Mouse (Mus musculus): ENCODE results near the gene Chst8. TPM values are rescaled to one million over a fixed set of nuclear protein-coding genes. Genes with fewer than 3 reads are reported as not detected.

Chst8 gene
- total RNA-seq, 2 experiments from 2014 or later: 0.45 to 0.84 TPM

GRCm38 (mm10) chr7:34718651-34719050 lies 93.9 kb downstream of the Chst8 start:
- DNase-seq (ENCODE audit: low spot score): peak; percentile 63

DNA sequence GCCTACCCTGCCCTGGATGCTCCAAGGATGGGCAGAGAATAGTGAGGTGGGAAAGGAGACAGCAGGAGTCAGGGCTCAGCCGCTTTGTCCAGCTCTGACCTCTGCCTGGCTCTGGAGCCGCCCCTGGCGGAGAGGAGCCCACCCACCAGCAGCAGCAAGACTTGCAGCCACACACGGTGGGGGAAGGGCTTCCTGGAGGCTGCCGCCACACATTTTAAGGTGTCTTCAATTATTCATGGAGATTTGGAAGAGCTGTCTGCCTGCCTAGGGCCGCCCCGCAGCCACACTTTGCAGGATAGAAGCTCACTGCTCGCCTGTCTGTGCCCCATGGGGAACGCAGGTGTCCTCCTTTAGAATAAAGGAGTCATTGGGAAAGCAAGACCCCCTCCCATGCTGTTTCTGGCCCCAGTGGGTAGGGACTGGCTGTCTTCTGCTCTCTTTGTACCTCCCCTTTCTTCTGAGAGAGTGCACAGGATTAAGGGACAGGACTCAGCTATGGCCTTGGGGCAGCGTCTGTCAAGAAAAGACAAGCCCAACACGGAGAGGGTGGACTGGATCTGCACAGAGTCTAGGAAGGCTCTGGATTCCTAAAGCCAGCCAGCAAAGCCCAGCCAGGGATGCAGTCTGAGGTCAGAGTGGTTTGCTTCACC lies 95.2 kb downstream of the Chst8 start:
- no peak for DNase-seq (ENCODE audit: low spot score)

DNA sequence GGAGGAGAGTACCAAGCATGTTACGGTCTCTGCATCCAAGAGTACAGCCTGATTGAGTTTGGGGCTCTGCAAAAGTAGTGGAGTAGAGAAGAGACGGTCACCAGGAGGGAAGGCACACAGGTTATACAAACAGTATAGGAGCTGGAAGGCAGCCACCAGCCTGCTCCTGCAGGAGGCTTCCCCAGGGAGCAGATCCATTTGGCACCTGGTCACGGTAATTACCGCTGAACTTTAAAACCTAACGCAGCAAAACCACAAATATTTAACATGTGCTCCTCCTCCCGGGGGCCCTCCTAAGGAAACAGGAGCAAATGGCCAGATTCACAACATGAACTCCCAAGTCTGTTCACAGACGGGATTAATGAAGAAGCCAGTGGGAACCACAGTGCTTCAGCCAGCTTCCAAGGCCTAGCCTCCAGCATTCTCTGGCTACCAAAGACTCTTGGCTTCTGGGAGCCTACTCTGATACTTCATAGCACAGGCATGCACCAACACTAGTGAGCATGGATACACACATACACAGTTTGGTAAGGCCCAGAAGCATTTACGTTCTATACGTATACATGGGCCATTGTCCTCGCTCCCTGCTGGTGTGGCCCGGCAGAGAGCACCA lies 97.6 kb downstream of the Chst8 start:
- no peak for DNase-seq (ENCODE audit: low spot score)

- no peak for DNase-seq (ENCODE audit: low spot score)
These were observed 103.4 kb downstream of the Chst8 start for GRCm38 (mm10) chr7:34709111-34709510.

GRCm38 (mm10) chr7:34704401-34704800 lies 108.1 kb downstream of the Chst8 start:
- no peak for DNase-seq (ENCODE audit: low spot score)

- no peak for DNase-seq (ENCODE audit: low spot score)
These were observed 109.1 kb downstream of the Chst8 start for GRCm38 (mm10) chr7:34703437-34703836.

DNA sequence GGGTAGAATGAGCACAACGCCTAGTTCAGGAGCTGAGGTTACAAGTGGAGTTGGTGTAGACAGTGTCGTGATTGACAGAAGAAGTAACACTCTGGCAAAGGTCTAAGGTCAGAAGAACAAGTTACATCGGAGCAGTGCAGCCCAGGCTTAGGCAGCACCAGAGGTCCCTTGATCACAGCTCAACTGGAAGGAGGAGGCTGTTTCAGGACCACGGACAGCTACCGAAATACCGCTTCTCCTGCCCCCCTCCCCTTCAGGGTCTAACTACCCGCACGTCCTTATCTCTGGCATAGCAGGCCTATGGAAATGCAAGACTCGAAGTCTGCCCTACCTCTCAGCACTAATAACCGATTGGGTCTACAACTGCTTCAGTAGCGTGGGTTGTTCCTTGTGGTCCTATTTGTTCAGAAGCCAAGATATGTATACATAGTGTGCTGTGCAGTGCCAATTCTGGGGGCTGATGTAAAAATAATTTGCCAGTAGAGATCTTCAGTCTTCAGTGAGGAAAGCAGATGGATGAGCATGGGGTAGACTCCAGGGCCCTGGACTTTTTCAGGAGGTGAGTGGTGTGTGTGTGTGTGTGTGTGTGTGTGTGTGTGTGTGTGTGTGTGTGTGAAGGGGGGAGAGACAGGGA lies 109.7 kb downstream of the Chst8 start:
- no peak for DNase-seq (ENCODE audit: low spot score)

DNA sequence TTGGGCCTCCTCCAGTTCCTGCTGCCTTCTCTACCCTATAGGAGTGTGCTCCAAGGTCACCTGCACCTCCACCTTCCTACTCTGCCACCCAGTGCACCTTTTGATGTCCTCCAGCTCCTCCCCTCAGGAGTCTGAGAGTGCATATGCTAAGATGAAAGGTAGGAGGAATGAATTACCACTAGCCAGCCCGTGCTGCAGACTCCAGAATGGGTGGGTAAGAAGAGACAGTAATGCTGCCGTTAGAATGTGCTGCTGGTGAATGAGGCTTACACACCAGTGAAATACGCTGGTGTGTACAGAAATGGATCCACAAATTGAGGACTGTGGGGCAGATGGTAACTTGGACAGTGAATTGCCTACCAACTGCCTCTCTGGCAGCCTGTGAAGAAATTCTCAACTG lies 112.6 kb downstream of the Chst8 start:
- DNase-seq (ENCODE audit: low spot score): no peak

DNA sequence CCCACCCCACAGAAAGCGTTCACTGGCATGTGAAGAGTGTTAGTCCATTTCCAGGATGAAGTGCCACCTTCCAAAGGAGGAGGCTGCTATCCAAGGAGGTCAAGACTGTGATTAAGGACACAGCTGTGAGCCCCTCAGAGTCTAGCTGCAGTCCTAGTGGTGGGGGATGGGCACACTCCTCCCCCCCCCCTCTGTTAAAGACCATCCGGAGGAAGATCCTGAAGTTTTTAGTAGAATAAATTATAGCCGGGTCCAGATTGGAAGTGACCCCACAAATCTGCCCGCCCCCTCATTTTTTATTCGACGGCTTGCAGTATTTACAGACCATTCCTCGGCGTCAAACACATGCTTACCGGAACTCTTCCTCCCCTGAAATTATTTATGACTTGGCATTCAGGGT lies 114.3 kb downstream of the Chst8 start:
- DNase-seq (ENCODE audit: low spot score): no peak

- no peak for DNase-seq (ENCODE audit: low spot score)
These were observed 116.4 kb downstream of the Chst8 start for GRCm38 (mm10) chr7:34696086-34696485.

DNA sequence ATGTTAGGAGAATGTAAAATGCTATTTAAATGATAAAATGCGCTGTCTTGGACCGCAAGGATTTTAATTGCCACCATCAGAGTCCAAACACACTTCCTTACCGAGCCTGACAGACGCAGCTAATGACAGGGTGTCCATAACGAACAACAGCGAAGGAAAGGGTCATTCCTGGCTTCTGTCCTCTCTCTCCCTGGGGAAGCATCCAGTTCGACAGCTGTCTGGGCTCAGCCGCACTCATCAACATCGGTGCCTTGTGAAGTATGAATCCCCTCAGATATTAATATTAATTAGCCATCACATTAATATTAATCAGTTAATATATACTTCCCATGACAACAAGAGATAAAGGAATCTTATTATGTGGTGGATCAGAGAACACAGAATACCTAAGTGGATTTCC lies 117.6 kb downstream of the Chst8 start:
- no peak for DNase-seq (ENCODE audit: low spot score)

DNA sequence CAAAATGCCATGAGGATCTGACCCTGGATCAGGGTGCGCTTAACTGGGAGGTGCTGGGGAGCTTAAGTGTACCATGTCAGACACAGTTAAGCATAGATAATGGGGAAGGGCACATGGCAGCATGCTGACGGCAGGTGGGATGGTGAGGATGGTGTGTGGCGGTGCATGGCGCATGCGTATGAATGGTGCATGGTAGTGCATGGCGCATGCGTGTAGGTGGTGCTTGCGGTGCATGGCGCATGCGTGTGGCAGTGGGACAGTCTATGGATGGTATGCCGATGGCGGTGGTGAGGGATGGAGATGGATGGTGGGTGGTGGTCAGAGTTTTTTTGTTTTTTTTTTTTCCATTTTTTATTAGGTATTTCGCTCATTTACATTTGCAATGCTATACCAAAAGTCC lies 118.6 kb downstream of the Chst8 start:
- no peak for DNase-seq (ENCODE audit: low spot score)

DNA sequence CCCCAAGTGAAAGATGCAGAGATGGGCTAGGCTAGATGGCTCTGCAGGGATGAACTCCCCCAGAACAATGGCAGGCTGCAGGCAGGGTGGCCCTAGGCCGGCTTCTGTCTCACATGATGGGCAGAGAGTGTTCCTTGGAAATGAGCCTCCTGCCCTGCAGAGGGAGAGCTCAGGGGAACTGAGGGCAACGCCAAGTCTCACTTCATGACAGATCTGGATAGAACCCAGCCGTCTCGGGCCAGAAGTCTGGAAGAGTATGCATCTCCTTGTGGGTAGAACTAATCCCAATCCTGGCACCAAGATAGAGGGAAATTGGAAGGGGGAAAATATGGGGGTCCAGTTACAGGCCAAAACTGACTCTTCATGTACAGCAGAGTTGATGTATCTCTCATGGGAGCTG lies 119.4 kb downstream of the Chst8 start:
- DNase-seq (ENCODE audit: low spot score): no peak

GRCm38 (mm10) chr7:34690111-34690510 lies 122.4 kb downstream of the Chst8 start:
- DNase-seq (ENCODE audit: low spot score): no peak

DNA sequence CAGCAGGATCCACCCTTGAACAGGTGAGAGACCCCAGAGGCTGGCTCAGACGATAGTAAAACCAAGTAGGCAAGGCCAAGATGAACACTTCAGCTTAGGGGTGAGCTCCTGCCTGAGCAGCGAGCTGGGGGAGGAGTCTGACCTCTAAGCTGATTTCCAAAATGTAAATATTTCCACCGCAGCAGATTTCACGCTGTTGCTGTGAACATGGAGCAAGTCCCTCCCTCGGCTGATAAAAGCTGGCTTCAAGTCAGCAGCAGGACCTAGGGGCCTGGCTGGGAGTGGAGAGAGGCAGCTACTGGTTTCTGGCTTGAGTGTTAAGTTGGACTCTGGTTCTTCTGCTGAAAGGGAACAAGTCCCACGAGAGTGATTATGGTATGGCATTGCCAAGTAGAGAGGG lies 123.5 kb downstream of the Chst8 start:
- no peak for DNase-seq (ENCODE audit: low spot score)

- no peak for DNase-seq (ENCODE audit: low spot score)
These were observed 126.7 kb downstream of the Chst8 start for GRCm38 (mm10) chr7:34685801-34686200.

GRCm38 (mm10) chr7:34685176-34685575 lies 127.3 kb downstream of the Chst8 start:
- DNase-seq (ENCODE audit: low spot score): no peak

DNA sequence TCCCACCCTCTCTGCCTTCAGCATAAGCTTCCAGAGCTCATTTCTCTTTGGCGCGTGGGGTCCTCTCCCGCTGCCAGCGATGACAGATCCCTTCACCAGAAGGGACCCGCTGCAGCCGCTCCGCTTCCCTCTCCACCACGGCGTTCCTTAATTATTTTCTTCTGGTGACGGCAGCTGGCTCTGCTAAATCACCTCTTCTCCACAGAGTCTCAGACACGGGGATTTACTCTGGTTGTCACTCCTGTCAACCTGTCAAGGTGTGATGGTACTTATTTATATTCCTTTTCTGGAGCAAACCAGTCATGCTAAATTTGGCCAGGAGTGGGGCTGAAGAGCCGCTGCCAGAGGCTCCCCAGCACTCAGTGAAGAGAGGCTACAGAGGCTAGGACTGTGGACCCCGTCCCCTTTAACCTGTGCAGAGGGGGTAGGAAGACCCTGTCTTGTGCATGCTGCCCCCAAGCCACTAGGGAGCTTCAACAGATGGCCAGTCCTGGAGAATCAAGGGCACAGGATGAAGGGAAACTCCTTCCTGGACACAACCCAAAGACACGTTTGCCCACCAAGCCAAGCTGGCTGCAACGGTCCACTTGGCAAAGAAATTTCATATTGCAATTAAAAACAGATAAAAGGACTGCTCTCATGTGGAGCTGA lies 131.6 kb downstream of the Chst8 start:
- DNase-seq (ENCODE audit: low spot score): no peak

GRCm38 (mm10) chr7:34679886-34680285 lies 132.6 kb downstream of the Chst8 start:
- no peak for DNase-seq (ENCODE audit: low spot score)

DNA sequence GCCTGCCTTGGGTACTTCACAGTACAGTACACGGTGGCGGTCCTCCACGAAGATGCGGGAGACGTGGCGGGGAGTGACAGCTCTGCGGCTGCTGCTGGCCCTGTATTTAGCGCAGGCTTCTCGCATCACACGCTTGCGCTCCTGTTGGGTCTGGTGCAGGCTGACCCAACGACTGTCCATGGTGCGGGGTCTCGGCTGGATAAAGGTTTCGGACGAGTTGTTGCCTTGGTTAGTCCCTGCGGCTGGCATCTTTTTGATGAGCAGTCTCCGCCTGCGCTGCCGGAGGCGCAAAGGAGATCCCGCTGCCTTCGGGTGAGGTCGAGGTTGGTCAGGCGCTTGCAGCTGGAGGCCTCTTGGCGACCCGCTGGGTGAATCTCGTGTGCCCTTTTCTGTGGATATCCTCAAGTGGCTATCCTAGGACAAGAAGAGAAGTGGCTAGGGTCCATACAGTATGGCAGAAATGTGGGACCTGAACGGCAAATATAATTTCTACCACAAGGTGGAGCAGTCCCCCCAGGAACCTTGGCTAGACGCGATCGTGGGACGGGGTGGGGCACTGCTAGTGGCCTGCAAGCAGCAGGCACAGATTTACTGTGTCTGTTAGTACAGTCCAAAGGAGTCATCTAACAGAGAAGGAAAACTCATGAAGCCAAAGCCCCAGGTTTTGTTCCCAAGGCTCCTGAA lies 136.5 kb downstream of the Chst8 start:
- DNase-seq (ENCODE audit: low spot score): peak; percentile 80

GRCm38 (mm10) chr7:34675120-34675790 lies 137.3 kb downstream of the Chst8 start:
- DNase-seq (ENCODE audit: low spot score): no peak

All from gastrocnemius, adult 18-20 months (tissue).